Comparison of ENCODE assay signal across 10 mouse cellular contexts in genomic region chr9:120976158-120976557, GRCm38 (mm10). TPM values are rescaled to one million over a fixed set of nuclear protein-coding genes. Genes with fewer than 3 reads are reported as not detected.
DNase-seq lines count a peak whose midpoint lies in the region; ATAC-seq and TF ChIP-seq lines count a peak whose summit lies in the region.
"Had no signal": no experiment of that assay in that cellular context is flagged by ENCODE, and none has a peak within 500 bp of the region (broad histone marks: within the 10 kb centered on the region; RNA-seq: fewer than 3 reads in every experiment).

No protein-coding gene starts in this region.

- H3K4me1 ChIP-seq in hindbrain, embryonic 14.5 days (replicated peaks; ENCODE audit: control insufficient read depth, insufficient read depth, low read length), result no peaks in the 10 kb centered on the region; the same call in 1 of the 2 replicates
- H3K4me1 ChIP-seq in hindbrain, embryonic 10.5 days (replicated peaks), result peaks cover 23% of the 10 kb centered on the region
- peaks cover 17% of the 10 kb centered on the region for H3K4me1 ChIP-seq in limb, embryonic 14.5 days (ENCODE audit: control insufficient read depth, insufficient read depth, low read length)
- H3K4me1 ChIP-seq in liver, embryonic 11.5 days (replicated peaks; ENCODE audit: control insufficient read depth, insufficient read depth, low read length), result no peaks in the 10 kb centered on the region

- DNase-seq in hindbrain, embryonic 14.5 days (ENCODE audit: low spot score), result peak; percentile 72
- DNase-seq in hindbrain, embryonic 10.5 days (ENCODE audit: low spot score), result no peak
- peak; percentile 90 for DNase-seq in NIH3T3 (ENCODE audit: low read depth)
- DNase-seq in heart, adult 9 months (ENCODE audit: low spot score in 2 of 2), result peak; percentile 56 to 57
- DNase-seq in limb, embryonic 14.5 days (ENCODE audit: low spot score), result peak; percentile 73
- DNase-seq in liver, embryonic 11.5 days (ENCODE audit: low spot score), result no peak
- DNase-seq in frontal cortex, postnatal 14 days (ENCODE audit: low spot score in 2 of 2), result no peak

- no peak overlapping the region for H3K4me3 ChIP-seq in hindbrain, embryonic 14.5 days (replicated peaks; ENCODE audit: low read length)
- H3K4me3 ChIP-seq in hindbrain, embryonic 10.5 days, result no peak overlapping the region
- H3K4me3 ChIP-seq in limb, embryonic 14.5 days (replicated peaks; ENCODE audit: low read length), result no peak overlapping the region
- no peak overlapping the region for H3K4me3 ChIP-seq in liver, embryonic 11.5 days (ENCODE audit: low read depth, low read length)
- H3K4me3 ChIP-seq: embryonic facial prominence, embryonic 15.5 days; megakaryocyte, embryonic 14.5 days had no signal

- ATAC-seq in hindbrain, embryonic 14.5 days (ENCODE audit: low FRiP score), result peak; percentile 76
- ATAC-seq in limb, embryonic 14.5 days (ENCODE audit: low FRiP score, low read depth), result peak; percentile 80
- no peak for ATAC-seq in megakaryocyte, adult 5-6 weeks (ENCODE audit: poor library complexity, severe bottlenecking)
- no peak for ATAC-seq in liver, embryonic 11.5 days (replicated peaks; ENCODE audit: low FRiP score)

- H3K27ac ChIP-seq in hindbrain, embryonic 14.5 days, result no peak overlapping the region
- H3K27ac ChIP-seq in hindbrain, embryonic 10.5 days, result no peak overlapping the region
- peak overlapping the region; percentile 68 for H3K27ac ChIP-seq in limb, embryonic 14.5 days (replicated peaks; ENCODE audit: low read depth, low read length)
- no peak overlapping the region for H3K27ac ChIP-seq in liver, embryonic 11.5 days (ENCODE audit: low read depth, low read length)

- TF ChIP-seq POLR2A in limb, embryonic 14.5 days (IDR thresholded peaks at IDR 0.05; ENCODE audit: borderline replicate concordance, extremely low read depth, insufficient read depth, insufficient read length), result no peak

- H3K27me3 ChIP-seq in hindbrain, embryonic 14.5 days (ENCODE audit: control insufficient read depth, insufficient read depth, low read length), result no peaks in the 10 kb centered on the region
- no peaks in the 10 kb centered on the region for H3K27me3 ChIP-seq in hindbrain, embryonic 10.5 days (ENCODE audit: insufficient read depth, poor library complexity, severe bottlenecking)
- H3K27me3 ChIP-seq in limb, embryonic 14.5 days (ENCODE audit: control insufficient read depth, insufficient read depth, low read length), result no peaks in the 10 kb centered on the region
- no peaks in the 10 kb centered on the region for H3K27me3 ChIP-seq in liver, embryonic 11.5 days (replicated peaks; ENCODE audit: control insufficient read depth, insufficient read depth, low read length)
- H3K27me3 ChIP-seq: embryonic facial prominence, embryonic 15.5 days had no signal

- 62% methylated on average over 5 of the region's 5 CpGs for WGBS in hindbrain, embryonic 14.5 days
- 84% methylated on average over 5 of the region's 5 CpGs for whole genome bisulfite sequencing in hindbrain, embryonic 10.5 days
- 46% methylated on average over 5 of the region's 5 CpGs for WGBS in limb, embryonic 14.5 days
- 87% methylated on average over 5 of the region's 5 CpGs for WGBS in liver, embryonic 11.5 days

- H3K4me2 ChIP-seq in hindbrain, embryonic 14.5 days (replicated peaks), result no peak overlapping the region
- H3K4me2 ChIP-seq in limb, embryonic 14.5 days (replicated peaks; ENCODE audit: low read depth, low read length, severe bottlenecking), result no peak overlapping the region
- no peak overlapping the region for H3K4me2 ChIP-seq in liver, embryonic 11.5 days
- H3K4me2 ChIP-seq: embryonic facial prominence, embryonic 15.5 days had no signal

- H3K36me3 ChIP-seq in hindbrain, embryonic 14.5 days (replicated peaks; ENCODE audit: control insufficient read depth, insufficient read depth), result no peaks in the 10 kb centered on the region
- H3K36me3 ChIP-seq in hindbrain, embryonic 10.5 days, result 0 out of 2 replicates have a peak, but pooled peaks cover 4% of the 10 kb centered on the region
- no peaks in the 10 kb centered on the region for H3K36me3 ChIP-seq in limb, embryonic 14.5 days (ENCODE audit: control insufficient read depth, insufficient read depth, low read length)
- no peaks in the 10 kb centered on the region for H3K36me3 ChIP-seq in liver, embryonic 11.5 days (ENCODE audit: control insufficient read depth, insufficient read depth, low read length)
- H3K36me3 ChIP-seq: embryonic facial prominence, embryonic 15.5 days had no signal

- no peak overlapping the region for H3K9ac ChIP-seq in hindbrain, embryonic 14.5 days
- H3K9ac ChIP-seq in limb, embryonic 14.5 days (ENCODE audit: low read depth, low read length, severe bottlenecking), result no peak overlapping the region
- H3K9ac ChIP-seq in liver, embryonic 11.5 days (ENCODE audit: low read depth, low read length), result no peak overlapping the region
- H3K9ac ChIP-seq: embryonic facial prominence, embryonic 15.5 days had no signal

- H3K9me3 ChIP-seq in hindbrain, embryonic 14.5 days (ENCODE audit: control insufficient read depth, low read length), result no peaks in the 10 kb centered on the region
- no peaks in the 10 kb centered on the region for H3K9me3 ChIP-seq in hindbrain, embryonic 10.5 days
- H3K9me3 ChIP-seq in limb, embryonic 14.5 days (ENCODE audit: control insufficient read depth, low read length), result no peaks in the 10 kb centered on the region
- H3K9me3 ChIP-seq in liver, embryonic 11.5 days (ENCODE audit: control insufficient read depth, low read length), result no peaks in the 10 kb centered on the region
- H3K9me3 ChIP-seq: embryonic facial prominence, embryonic 15.5 days; megakaryocyte, embryonic 14.5 days had no signal

RNA-seq across cellular contexts. Expression of gene Ctnnb1, which starts 47.1 kb away (rescaled TPM):
- 404 and 463 TPM in 2 replicates for polyA plus RNA-seq in hindbrain, embryonic 14.5 days (2014; fragmentation: Nextera tagmentation; extraction: Ambion mirVana)
- polyA plus RNA-seq in hindbrain, embryonic 10.5 days (2016; fragmentation: Nextera tagmentation; extraction: Ambion mirVana), result 496 and 622 TPM in 2 replicates
- 486 and 502 TPM in 2 replicates for polyA plus RNA-seq in limb, embryonic 14.5 days (2012; rRNA removed)
- 783 and 809 TPM in 2 replicates for polyA plus RNA-seq in limb, embryonic 14.5 days (2014; fragmentation: Nextera tagmentation; extraction: Ambion mirVana)
- 272 and 305 TPM in 2 replicates for total RNA-seq in megakaryocyte, adult 5-6 weeks (2015)
- 360 and 393 TPM in 2 replicates for total RNA-seq in megakaryocyte, adult 5-6 weeks (2017)
- 326 TPM in 2 replicates for polyA plus RNA-seq in liver, embryonic 11.5 days (2014; fragmentation: Nextera tagmentation; extraction: Ambion mirVana)

Comparison
In these comparisons a context has a peak if more than half of its experiments do, and no peak if none do; other contexts are left out.
1. DNase-seq: peak in hindbrain, embryonic 14.5 days (single experiment), NIH3T3 (single experiment), heart, adult 9 months (2 of 2) and limb, embryonic 14.5 days (single experiment); none in hindbrain, embryonic 10.5 days (single experiment), liver, embryonic 11.5 days (single experiment) and frontal cortex, postnatal 14 days (0 of 2).
2. ATAC-seq: peak in hindbrain, embryonic 14.5 days (single experiment) and limb, embryonic 14.5 days (single experiment); none in megakaryocyte, adult 5-6 weeks (single experiment) and liver, embryonic 11.5 days (single experiment).